Mouse (Mus musculus) neural tube, embryonic 13.5 days (tissue): ENCODE measurements around the gene Ccdc24. TPM values are rescaled to one million over a fixed set of nuclear protein-coding genes. Genes with fewer than 3 reads are reported as not detected.
A peak's percentile ranks its signal among the peaks of the same experiment; 100 is the strongest.

Source experiments
- ATAC-seq: fragments of 200-750 bp; cut with Nextera tagmentation; 2 replicates; pipeline ENCODE4 v1.8.0; 2017; ENCODE audit warnings: low read depth, mild to moderate bottlenecking, moderate TSS enrichment, moderate library complexity
- H3K27ac ChIP-seq: fragments of 300-500 bp; sonication (generic); replicated peaks from 2 replicates; pipeline ENCODE4 v1.5.1; 2015; ENCODE audit warnings: moderate library complexity, mild to moderate bottlenecking, inconsistent platforms
- H3K27me3 ChIP-seq: fragments of 300-500 bp; sonication (generic); 2 replicates; pipeline ENCODE4 v1.6.1; 2015; ENCODE audit warnings: mild to moderate bottlenecking, inconsistent platforms
- H3K36me3 ChIP-seq: fragments of 300-500 bp; sonication (generic); 2 replicates; pipeline ENCODE4 v1.6.1; 2015; ENCODE audit warnings: mild to moderate bottlenecking, inconsistent platforms
- H3K4me1 ChIP-seq: fragments of 300-500 bp; sonication (generic); replicated peaks from 2 replicates; pipeline ENCODE4 v1.6.1; 2015; ENCODE audit warnings: inconsistent platforms
- H3K4me2 ChIP-seq: fragments of 300-500 bp; sonication (generic); 2 replicates; pipeline ENCODE4 v1.6.1; 2015; ENCODE audit warnings: inconsistent platforms, mild to moderate bottlenecking, moderate library complexity
- H3K4me3 ChIP-seq: fragments of 300-500 bp; sonication (generic); 2 replicates; pipeline ENCODE4 v1.5.1; 2015; ENCODE audit warnings: mild to moderate bottlenecking, inconsistent platforms
- H3K9ac ChIP-seq: fragments of 300-500 bp; sonication (generic); 2 replicates; pipeline ENCODE4 v1.6.1; 2015; ENCODE audit warnings: moderate library complexity, mild to moderate bottlenecking, inconsistent platforms
- H3K9me3 ChIP-seq: fragments of 300-500 bp; sonication (generic); 2 replicates; pipeline ENCODE4 v1.6.1; 2016; ENCODE audit warnings: inconsistent platforms
- WGBS: fragments of 180-500 bp; shearing (Covaris S2); methylation state at CpG from one replicate; pipeline ENCODE4 v1.1.7; 2015; 5-methylcytosine and 5-hydroxymethylcytosine counted together
- polyA plus RNA-seq: library from polyadenylated mRNA; unstranded; fragments of >200 nt; fragmentation: Nextera tagmentation; extraction: Ambion mirVana; gene quantifications from 2 replicates; pipeline ENCODE4 v1.2.1, GENCODE M21; 2015

Gene Ccdc24
- polyA plus RNA-seq, 1 experiment from 2014 or later, result 2.5 TPM

GRCm38 (mm10) chr4:117835531-117836111 is 36.7 kb downstream of the Ccdc24 start:
- peak overlapping the region; percentile 88 for H3K27ac ChIP-seq
- H3K4me1 ChIP-seq, result peaks cover 11% of the 10 kb centered on the region
- H3K27me3 ChIP-seq, result peaks cover 17% of the 10 kb centered on the region; the same call in 1 of the 2 replicates
- WGBS, result under 1% methylated on average over 60 of the region's 60 CpGs
- peak; percentile 48 for ATAC-seq
- peak overlapping the region; percentile 80 for H3K9ac ChIP-seq
- H3K9me3 ChIP-seq, result no peaks in the 10 kb centered on the region
- no peaks in the 10 kb centered on the region for H3K36me3 ChIP-seq
- peak overlapping the region; percentile 71 for H3K4me2 ChIP-seq
- H3K4me3 ChIP-seq, result peak overlapping the region; percentile 73

GRCm38 (mm10) chr4:117834845-117835530 is 37.4 kb downstream of the Ccdc24 start:
- Histone ChIP-seq H3K4me2 (peak overlapping the region; percentile 71), H3K27me3 (peaks cover 22% of the 10 kb centered on the region), H3K27ac (peak overlapping the region; percentile 88), H3K36me3 (no peaks in the 10 kb centered on the region), H3K4me3 (peak overlapping the region; percentile 73), H3K9me3 (no peaks in the 10 kb centered on the region), H3K9ac (peak overlapping the region; percentile 80), H3K4me1 (peaks cover 17% of the 10 kb centered on the region)
- ATAC-seq, result peak; percentile 40
- WGBS, result 1% methylated on average over 36 of the region's 36 CpGs

GRCm38 (mm10) chr4:117834457-117834844 is 37.9 kb downstream of the Ccdc24 start, which contains the start of gene Slc6a9:
TSS of gene Slc6a9 (plus strand) at chr4:117834506.
- H3K36me3 ChIP-seq, result no peaks in the 10 kb centered on the region
- H3K27ac ChIP-seq, result peak within 1 kb of the TSS; percentile 88
- no peaks in the 10 kb centered on the region for H3K9me3 ChIP-seq
- peaks cover 23% of the 10 kb centered on the region for H3K27me3 ChIP-seq
- H3K4me1 ChIP-seq, result peaks cover 22% of the 10 kb centered on the region
- no peak for ATAC-seq
- WGBS, result 25% methylated on average over 3 of the region's 3 CpGs
- H3K4me2 ChIP-seq, result peak within 1 kb of the TSS; percentile 71
- peak within 1 kb of the TSS; percentile 80 for H3K9ac ChIP-seq
- H3K4me3 ChIP-seq, result peak within 1 kb of the TSS; percentile 73

GRCm38 (mm10) chr4:117831920-117832691 is 40.3 kb downstream of the Ccdc24 start:
- Histone ChIP-seq H3K4me1 (peaks cover 22% of the 10 kb centered on the region), H3K9ac (0 out of 2 replicates have a peak overlapping the region, but pooled peaks have one; percentile 12), H3K27ac (no peak overlapping the region), H3K4me3 (no peak overlapping the region), H3K27me3 (peaks cover 23% of the 10 kb centered on the region), H3K4me2 (no peak overlapping the region), H3K36me3 (no peaks in the 10 kb centered on the region), H3K9me3 (no peaks in the 10 kb centered on the region)
- no peak for ATAC-seq
- 84% methylated on average over 9 of the region's 9 CpGs for WGBS

- no peak for ATAC-seq
- no peak overlapping the region for H3K27ac ChIP-seq
- 0 out of 2 replicates have a peak overlapping the region, but pooled peaks have one; percentile 12 for H3K9ac ChIP-seq
- no peaks in the 10 kb centered on the region for H3K9me3 ChIP-seq
- H3K36me3 ChIP-seq, result no peaks in the 10 kb centered on the region
- peaks cover 22% of the 10 kb centered on the region for H3K4me1 ChIP-seq
- WGBS, result 69% methylated on average over 2 of the region's 2 CpGs
- peaks cover 23% of the 10 kb centered on the region for H3K27me3 ChIP-seq
- H3K4me2 ChIP-seq, result no peak overlapping the region
- no peak overlapping the region for H3K4me3 ChIP-seq
Observed at GRCm38 (mm10) chr4:117831499-117831898, 40.9 kb downstream of the Ccdc24 start.

- Histone ChIP-seq H3K27ac (no peak overlapping the region), H3K9me3 (no peaks in the 10 kb centered on the region), H3K36me3 (no peaks in the 10 kb centered on the region), H3K4me2 (no peak overlapping the region), H3K9ac (no peak overlapping the region), H3K4me1 (peaks cover 22% of the 10 kb centered on the region), H3K4me3 (no peak overlapping the region), H3K27me3 (peaks cover 23% of the 10 kb centered on the region)
- WGBS, result 92% methylated on average over 9 of the region's 9 CpGs
- ATAC-seq, result no peak
Observed at GRCm38 (mm10) chr4:117830801-117831200, 41.6 kb downstream of the Ccdc24 start.

- Histone ChIP-seq H3K27me3 (peaks cover 23% of the 10 kb centered on the region), H3K27ac (no peak overlapping the region), H3K4me3 (no peak overlapping the region), H3K9ac (no peak overlapping the region), H3K9me3 (no peaks in the 10 kb centered on the region), H3K4me2 (peak overlapping the region; percentile 21), H3K4me1 (peaks cover 22% of the 10 kb centered on the region), H3K36me3 (no peaks in the 10 kb centered on the region)
- ATAC-seq, result peak; percentile 17; the same call in 1 of the 2 replicates
- WGBS, result 19% methylated on average over 5 of the region's 5 CpGs
Observed at GRCm38 (mm10) chr4:117830124-117830551, 42.2 kb downstream of the Ccdc24 start.

- H3K9me3 ChIP-seq, result no peaks in the 10 kb centered on the region
- H3K4me2 ChIP-seq, result peak overlapping the region; percentile 21
- H3K4me1 ChIP-seq, result peaks cover 17% of the 10 kb centered on the region
- H3K36me3 ChIP-seq, result no peaks in the 10 kb centered on the region
- ATAC-seq, result peak; percentile 64; the same call in 1 of the 2 replicates
- WGBS, result 9% methylated on average over 12 of the region's 12 CpGs
- no peak overlapping the region for H3K9ac ChIP-seq
- no peak overlapping the region for H3K27ac ChIP-seq
- peaks cover 23% of the 10 kb centered on the region for H3K27me3 ChIP-seq
- H3K4me3 ChIP-seq, result no peak overlapping the region
Observed at GRCm38 (mm10) chr4:117829260-117830123, 42.9 kb downstream of the Ccdc24 start.

GRCm38 (mm10) chr4:117828572-117829145 is 43.7 kb downstream of the Ccdc24 start:
- 77% methylated on average over 8 of the region's 8 CpGs for WGBS
- ATAC-seq, result no peak
- H3K9me3 ChIP-seq, result no peaks in the 10 kb centered on the region
- 0 out of 2 replicates have a peak overlapping the region, but pooled peaks have one; percentile 8 for H3K9ac ChIP-seq
- H3K4me1 ChIP-seq, result peaks cover 11% of the 10 kb centered on the region
- H3K27me3 ChIP-seq, result peaks cover 16% of the 10 kb centered on the region
- H3K27ac ChIP-seq, result no peak overlapping the region
- H3K36me3 ChIP-seq, result no peaks in the 10 kb centered on the region
- no peak overlapping the region for H3K4me3 ChIP-seq
- H3K4me2 ChIP-seq, result no peak overlapping the region

- Histone ChIP-seq H3K27ac (no peak overlapping the region), H3K9ac (no peak overlapping the region), H3K4me2 (no peak overlapping the region), H3K4me1 (no peaks in the 10 kb centered on the region), H3K4me3 (no peak overlapping the region), H3K36me3 (no peaks in the 10 kb centered on the region), H3K27me3 (no peaks in the 10 kb centered on the region), H3K9me3 (peaks cover 6% of the 10 kb centered on the region; the same call in 1 of the 2 replicates)
- no peak for ATAC-seq
- 93% methylated on average over 10 of the region's 10 CpGs for WGBS
Observed at GRCm38 (mm10) chr4:117818032-117818431, 54.3 kb downstream of the Ccdc24 start.

GRCm38 (mm10) chr4:117816776-117817175 is 55.6 kb downstream of the Ccdc24 start:
- Histone ChIP-seq H3K4me1 (no peaks in the 10 kb centered on the region), H3K27me3 (no peaks in the 10 kb centered on the region), H3K27ac (no peak overlapping the region), H3K36me3 (no peaks in the 10 kb centered on the region), H3K9me3 (peaks cover 6% of the 10 kb centered on the region; the same call in 1 of the 2 replicates), H3K9ac (no peak overlapping the region), H3K4me2 (no peak overlapping the region), H3K4me3 (no peak overlapping the region)
- no peak for ATAC-seq
- 79% methylated on average over 5 of the region's 5 CpGs for WGBS
